Mouse (Mus musculus): ENCODE measurements around the gene Nol11. TPM values are rescaled to one million over a fixed set of nuclear protein-coding genes. Genes with fewer than 3 reads are reported as not detected.

The Nol11 gene
- total RNA-seq, 2 experiments from 2014 or later: 9.7 to 9.9 TPM

Other genes starting within 250 kb of the Nol11 start
- gene Kpna2, start 189.8 kb downstream of the Nol11 start, total RNA-seq (2021): 10 to 100 TPM; 10.9 to 17.1 TPM
- 1 to 10 TPM in 1 of 2 experiments, under 1 TPM in 1; 0.92 to 1.4 TPM for gene 1810010H24Rik, start 163.7 kb downstream of the Nol11 start, total RNA-seq (2021)
- 10 to 100 TPM; 18.1 to 20.0 TPM for gene Bptf, start 57.3 kb downstream of the Nol11 start, total RNA-seq (2021)